Mouse (Mus musculus): ENCODE results near the gene C8a.

Gene C8a

DNA sequence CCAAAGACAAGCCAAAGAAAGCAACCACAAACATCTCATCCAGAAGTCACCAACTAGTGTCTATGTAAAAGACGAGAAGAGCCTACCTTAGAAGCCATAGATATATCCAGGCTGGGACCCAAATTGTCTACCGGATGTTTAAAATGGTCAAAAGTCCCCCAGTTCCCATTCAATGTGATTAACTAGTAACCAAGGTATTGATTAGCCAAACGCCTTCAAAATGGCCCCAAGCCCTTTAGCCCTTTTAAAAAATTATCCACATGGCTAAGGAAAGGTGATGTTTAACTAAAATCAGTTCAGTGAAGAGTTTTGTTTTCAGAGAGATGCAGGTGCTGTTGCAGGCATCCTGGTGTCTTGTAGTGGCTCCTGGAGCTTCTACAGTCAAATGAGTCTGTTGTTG is at the start of gene C8a:
Gene C8a, minus strand, starts transcription at position 76 of the 400 bp plus-strand sequence.
- no peak for DNase-seq (ENCODE audit: low spot score)

DNA sequence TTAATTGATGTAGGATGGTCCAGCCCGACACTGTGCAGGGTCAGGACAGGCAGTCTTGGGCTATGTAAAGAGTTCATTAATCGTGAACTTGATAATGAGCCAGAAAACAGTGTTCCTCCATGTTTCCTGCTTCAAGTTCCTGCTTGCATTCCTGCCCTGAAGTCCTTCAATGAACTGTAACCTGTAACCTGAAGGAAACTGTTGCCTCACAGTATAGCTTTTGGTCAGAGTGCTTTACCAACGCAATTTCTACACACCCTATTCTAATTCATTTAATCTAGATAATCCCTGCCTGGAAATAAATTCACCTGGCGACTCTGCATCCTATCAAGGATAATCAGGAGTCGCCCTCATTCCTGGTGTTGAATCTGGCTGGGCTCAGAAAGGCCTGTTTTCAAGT is 49.2 kb upstream of the C8a start:
- no peak for DNase-seq (ENCODE audit: low spot score)

DNA sequence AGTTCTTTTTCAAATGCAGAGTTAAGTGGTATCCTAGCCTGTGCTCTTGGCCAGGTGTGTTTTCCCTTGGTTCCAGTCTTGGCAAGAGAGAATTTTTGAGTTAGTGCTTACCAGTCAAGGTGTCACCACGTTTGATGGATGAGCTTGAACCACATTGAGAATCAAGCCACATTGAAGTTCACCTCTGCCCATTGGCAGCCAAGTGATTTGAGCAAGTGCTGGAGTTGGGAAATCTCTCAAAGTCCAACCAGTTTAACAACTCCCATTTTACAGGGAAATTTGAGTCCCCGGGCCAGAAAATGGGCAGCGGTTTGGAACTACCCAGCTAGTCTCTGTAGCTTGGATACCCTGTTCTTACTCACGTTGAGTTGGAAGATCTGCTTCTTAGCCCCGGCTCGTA is 41.8 kb upstream of the C8a start:
- DNase-seq (ENCODE audit: low spot score): no peak

GRCm38 (mm10) chr4:104914711-104915247 is 38.6 kb upstream of the C8a start:
- peak; percentile 3 for DNase-seq (ENCODE audit: low spot score)

- no peak for DNase-seq (ENCODE audit: low spot score)
Measured at GRCm38 (mm10) chr4:104913291-104914129, 37.3 kb upstream of the C8a start, which contains the start of gene Fyb2. Gene Fyb2, plus strand, starts transcription at chr4:104913456.

DNA sequence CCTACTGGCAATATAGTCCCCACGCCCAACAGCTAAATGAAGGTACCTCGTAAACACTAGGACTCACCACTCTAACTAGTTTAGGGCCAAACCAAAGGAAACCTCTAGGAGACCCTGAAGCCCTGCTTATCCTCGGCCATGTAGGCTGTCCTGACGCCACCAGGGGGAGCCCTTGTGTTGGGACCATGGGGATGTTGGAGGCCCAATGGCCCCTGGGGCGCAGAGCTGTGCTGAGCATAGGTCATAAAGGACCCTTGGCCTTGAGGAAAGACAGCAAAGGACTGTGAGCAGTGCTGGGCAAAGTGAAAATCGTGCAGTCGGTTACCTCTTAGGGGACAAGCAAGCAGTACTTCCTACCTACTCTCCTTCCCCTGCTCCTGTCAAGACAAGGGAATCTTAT is 35.5 kb upstream of the C8a start:
- DNase-seq (ENCODE audit: low spot score): peak; percentile 19

- no peak for DNase-seq (ENCODE audit: low spot score)
Measured at GRCm38 (mm10) chr4:104905049-104905448, 28.9 kb upstream of the C8a start.

- no peak for DNase-seq (ENCODE audit: low spot score)
Measured at GRCm38 (mm10) chr4:104902836-104903235, 26.6 kb upstream of the C8a start.

DNA sequence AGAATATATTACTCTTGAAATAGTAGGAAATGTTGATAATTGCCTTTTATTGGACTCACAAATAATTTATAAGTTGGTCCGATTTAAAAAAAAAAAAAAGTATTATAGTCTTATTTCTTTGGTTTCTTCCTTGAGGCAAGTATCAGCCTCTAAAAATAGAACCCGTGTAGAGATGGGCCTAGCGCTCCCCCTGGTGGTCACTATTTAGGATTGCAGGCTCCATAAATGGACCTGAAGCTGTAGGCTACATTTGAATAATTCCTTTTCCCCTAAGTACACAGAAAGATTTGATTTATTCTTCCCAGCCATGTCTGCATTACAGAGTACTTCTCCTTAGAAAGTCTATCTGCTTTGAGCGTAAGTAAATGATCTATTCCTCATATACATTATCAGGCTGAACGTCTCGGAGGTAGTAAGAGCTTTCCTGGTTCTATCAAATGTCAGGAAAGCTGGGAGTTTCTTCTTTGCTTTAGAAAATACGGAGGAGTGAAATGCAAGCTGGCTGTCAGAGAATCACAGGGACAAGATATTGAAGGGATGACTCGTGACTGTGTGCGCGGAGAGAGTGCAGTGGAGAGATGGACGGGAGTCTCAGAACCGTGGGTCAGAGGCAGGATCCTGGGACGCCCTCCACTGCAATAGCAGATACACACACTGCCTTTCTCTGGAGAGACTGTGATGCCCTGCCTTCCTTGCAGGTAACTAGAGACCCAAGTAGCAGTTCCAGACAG is 18.0 kb upstream of the C8a start:
- peak; percentile 49 for DNase-seq (ENCODE audit: low spot score)

- no peak for DNase-seq (ENCODE audit: low spot score)
Measured at GRCm38 (mm10) chr4:104893588-104893987, 17.4 kb upstream of the C8a start.

DNA sequence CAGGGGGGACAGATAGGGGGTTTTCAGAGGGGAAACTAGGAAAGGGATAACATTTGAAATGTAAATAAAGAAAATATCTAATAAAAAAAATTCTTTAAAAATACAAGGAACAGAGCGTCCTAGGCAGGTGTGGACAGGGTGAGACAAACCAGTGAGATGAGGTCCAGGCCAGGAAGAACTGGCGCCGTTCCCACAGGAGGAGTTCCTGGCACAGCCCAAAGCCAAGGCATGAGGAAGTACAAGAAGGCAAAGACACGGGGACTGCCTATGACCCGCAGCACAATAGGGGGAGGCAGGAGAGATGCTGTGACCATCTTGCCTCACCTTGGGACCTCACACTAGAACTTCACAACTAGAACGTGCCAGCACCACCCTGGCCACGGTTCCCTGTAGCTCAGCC is 15.5 kb upstream of the C8a start:
- no peak for DNase-seq (ENCODE audit: low spot score)

GRCm38 (mm10) chr4:104888499-104889262 is 12.5 kb upstream of the C8a start:
- DNase-seq (ENCODE audit: low spot score): no peak

GRCm38 (mm10) chr4:104887486-104887885 is 11.3 kb upstream of the C8a start:
- no peak for DNase-seq (ENCODE audit: low spot score)

DNA sequence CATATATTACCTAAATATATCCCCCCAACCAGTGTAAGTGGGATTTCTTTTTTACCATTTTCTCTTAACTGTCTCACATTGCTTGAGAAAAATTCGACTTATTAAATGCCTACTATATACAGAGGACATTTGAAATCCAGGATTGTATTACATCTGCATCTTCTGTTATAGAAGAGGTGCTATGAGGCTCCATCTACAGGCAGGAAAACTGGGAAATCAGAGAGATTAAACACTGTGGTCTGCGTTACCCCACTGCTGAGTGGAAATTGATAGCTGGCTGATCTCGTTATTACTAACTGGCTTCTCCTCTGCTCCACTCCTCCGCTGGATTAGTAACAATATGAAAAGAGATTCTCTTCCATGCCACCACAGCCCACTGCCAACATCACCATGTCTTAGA is 366 bp downstream of the C8a start:
- no peak for DNase-seq (ENCODE audit: low spot score)

DNA sequence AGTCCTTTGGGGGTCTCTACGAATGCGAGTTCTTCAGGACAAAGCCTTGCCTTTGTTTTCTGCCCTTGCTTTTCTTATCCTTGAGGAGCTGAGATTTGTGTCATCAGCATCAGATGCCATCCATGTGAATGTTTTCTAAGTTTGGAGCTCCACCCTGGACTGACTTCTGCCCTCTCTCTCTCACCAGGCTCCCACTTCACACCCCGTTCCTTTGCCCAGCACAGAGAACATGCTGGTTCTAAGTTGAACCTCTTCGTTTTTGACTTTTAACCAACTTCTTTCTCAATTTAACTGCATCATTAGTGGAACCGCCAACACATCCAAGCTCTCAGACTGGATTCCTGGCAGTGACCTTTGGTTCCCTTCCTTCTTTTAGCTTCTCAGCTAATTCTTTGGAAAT is 6.0 kb downstream of the C8a start:
- no peak for DNase-seq (ENCODE audit: low spot score)

GRCm38 (mm10) chr4:104869581-104869980 is 6.6 kb downstream of the C8a start:
- no peak for DNase-seq (ENCODE audit: low spot score)

DNA sequence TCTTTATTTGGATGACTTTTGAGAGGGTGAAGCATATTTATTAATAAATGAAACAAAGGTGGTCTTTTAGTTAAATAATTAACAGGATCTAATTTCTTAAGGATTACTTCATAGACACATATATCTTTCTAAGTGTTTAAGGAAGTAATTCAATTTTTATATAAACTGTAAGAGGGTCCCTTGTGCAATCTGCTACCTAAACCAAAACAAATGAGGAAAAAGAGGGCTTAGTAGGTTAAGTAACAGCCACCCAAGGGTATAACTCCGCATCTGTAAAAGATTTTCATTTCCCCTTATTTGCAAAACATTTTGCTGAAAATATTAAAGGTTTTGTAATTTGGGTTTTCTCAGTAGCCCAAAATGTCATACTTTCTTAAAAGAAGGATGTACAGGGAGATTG is 11.8 kb downstream of the C8a start:
- DNase-seq (ENCODE audit: low spot score): no peak

GRCm38 (mm10) chr4:104861241-104861640 is 15.0 kb downstream of the C8a start:
- no peak for DNase-seq (ENCODE audit: low spot score)

GRCm38 (mm10) chr4:104857823-104858222 is 18.4 kb downstream of the C8a start:
- no peak for DNase-seq (ENCODE audit: low spot score)

DNA sequence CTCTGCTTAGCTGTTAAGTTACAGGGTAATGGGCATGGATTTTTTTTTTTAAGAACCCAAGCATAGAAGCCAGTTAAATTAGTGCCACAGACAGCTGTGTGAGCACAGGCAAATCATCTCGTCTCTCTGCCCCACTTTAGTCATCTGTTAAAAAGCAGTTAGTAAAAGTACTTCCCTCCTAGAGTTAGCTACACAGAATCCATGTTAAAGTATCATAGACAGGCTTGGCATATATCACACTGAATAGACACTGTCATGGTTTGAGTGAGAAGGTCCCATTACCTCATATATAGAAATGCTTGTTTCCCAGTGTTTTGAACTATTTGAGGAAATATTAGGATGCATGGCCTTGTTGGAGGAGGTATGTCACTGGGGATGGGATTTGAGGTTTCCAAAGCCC is 19.2 kb downstream of the C8a start, which contains the start of gene Gm17662:
Gene Gm17662, plus strand, starts transcription at position 301 of the 400 bp plus-strand sequence.
- no peak for DNase-seq (ENCODE audit: low spot score)

DNA sequence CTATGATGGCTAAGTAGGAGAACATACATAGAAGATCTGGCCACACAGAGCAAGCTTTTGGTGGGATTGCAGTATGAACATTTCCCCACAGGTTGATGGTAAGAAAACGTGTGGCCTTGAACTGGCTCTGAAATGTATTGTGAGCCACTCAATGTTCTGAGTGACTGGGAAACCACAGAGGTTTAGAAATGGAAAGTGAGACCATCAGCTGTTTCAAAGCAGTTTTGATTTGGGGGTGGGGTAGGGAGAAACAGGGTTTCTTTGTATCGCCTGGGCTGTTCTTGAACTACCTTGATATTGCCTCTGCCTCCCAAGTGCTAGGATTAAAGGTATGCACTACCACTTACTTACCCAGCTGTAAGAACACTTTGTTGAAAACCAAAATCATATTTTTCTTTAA is 21.0 kb downstream of the C8a start:
- DNase-seq (ENCODE audit: low spot score): no peak

- DNase-seq (ENCODE audit: low spot score): no peak
Measured at GRCm38 (mm10) chr4:104843546-104843945, 32.7 kb downstream of the C8a start.

Measured in adipocyte (in vitro differentiated cells).